Mouse (Mus musculus) liver, postnatal 0 days (tissue): Measurements from ENCODE around the gene Etv4. TPM values are rescaled to one million over a fixed set of nuclear protein-coding genes. Genes with fewer than 3 reads are reported as not detected.

Experiments used
- ATAC-seq: fragments of 200-750 bp; cut with Nextera tagmentation; 2 replicates; pipeline ENCODE4 v1.8.0; 2017; ENCODE audit warnings: mild to moderate bottlenecking, moderate library complexity
- DNase-seq: peaks from one replicate; pipeline ENCODE4 v3.0.0-alpha.2; 2016
- H3K27ac ChIP-seq: fragments of 300-500 bp; sonication (generic); 2 replicates; pipeline ENCODE4 v1.5.1; 2014; ENCODE audit warnings: antibody characterized with exemption, moderate library complexity, mild to moderate bottlenecking, low read depth
- H3K27me3 ChIP-seq: fragments of 300-500 bp; sonication (generic); 2 replicates; pipeline ENCODE4 v1.6.1; 2014; ENCODE audit warnings: low read length, control low read depth, mixed read lengths; ENCODE audit not compliant: insufficient read depth
- H3K36me3 ChIP-seq: fragments of 300-500 bp; sonication (generic); replicated peaks from 2 replicates; pipeline ENCODE4 v1.6.1; 2014; ENCODE audit warnings: mild to moderate bottlenecking, control low read depth, low read length, moderate library complexity, mixed read lengths; ENCODE audit not compliant: insufficient read depth
- H3K4me1 ChIP-seq: fragments of 300-500 bp; sonication (generic); 2 replicates; pipeline ENCODE4 v1.6.1; 2014; ENCODE audit warnings: antibody characterized with exemption, mild to moderate bottlenecking, control low read depth; ENCODE audit not compliant: insufficient read depth
- H3K4me2 ChIP-seq: fragments of 300-500 bp; sonication (generic); 2 replicates; pipeline ENCODE4 v1.6.1; 2014; ENCODE audit warnings: low read depth, mild to moderate bottlenecking, low read length, moderate library complexity, mixed read lengths
- H3K4me3 ChIP-seq: fragments of 300-500 bp; sonication (generic); 2 replicates; pipeline ENCODE4 v1.5.1; 2014; ENCODE audit warnings: low read depth, low read length
- H3K9ac ChIP-seq: fragments of 300-500 bp; sonication (generic); replicated peaks from 2 replicates; pipeline ENCODE4 v1.6.1; 2014; ENCODE audit warnings: mild to moderate bottlenecking, moderate library complexity
- H3K9me3 ChIP-seq: fragments of 300-500 bp; sonication (generic); 2 replicates; pipeline ENCODE4 v1.6.1; 2016; ENCODE audit warnings: mild to moderate bottlenecking, control low read depth, low read length, mixed read lengths
- CTCF ChIP-seq: sonication (generic); IDR thresholded peaks from 2 replicates; pipeline ENCODE4 v1.5.1; 2016; ENCODE audit warnings: antibody characterized with exemption, low read depth
- EP300 ChIP-seq: IDR thresholded peaks from 2 replicates; pipeline ENCODE4 v1.6.1; 2016; ENCODE audit warnings: antibody characterized with exemption, low read depth, mild to moderate bottlenecking
- WGBS: fragments of 180-500 bp; shearing (Covaris S2); extraction: QIAGEN DNeasy Blood & Tissue Kit; methylation state at CpG from one replicate; pipeline ENCODE4 v1.1.7; 2014; ENCODE audit not compliant: insufficient replicate concordance; 5-methylcytosine and 5-hydroxymethylcytosine counted together
- polyA plus RNA-seq: library from polyadenylated mRNA; unstranded; fragments of >200 nt; fragmentation: Nextera tagmentation; extraction: Ambion mirVana; gene quantifications from 2 replicates; pipeline ENCODE4 v1.2.1, GENCODE M21; 2015

The Etv4 gene
- polyA plus RNA-seq, 1 experiment from 2014 or later: 0.15 TPM

DNA sequence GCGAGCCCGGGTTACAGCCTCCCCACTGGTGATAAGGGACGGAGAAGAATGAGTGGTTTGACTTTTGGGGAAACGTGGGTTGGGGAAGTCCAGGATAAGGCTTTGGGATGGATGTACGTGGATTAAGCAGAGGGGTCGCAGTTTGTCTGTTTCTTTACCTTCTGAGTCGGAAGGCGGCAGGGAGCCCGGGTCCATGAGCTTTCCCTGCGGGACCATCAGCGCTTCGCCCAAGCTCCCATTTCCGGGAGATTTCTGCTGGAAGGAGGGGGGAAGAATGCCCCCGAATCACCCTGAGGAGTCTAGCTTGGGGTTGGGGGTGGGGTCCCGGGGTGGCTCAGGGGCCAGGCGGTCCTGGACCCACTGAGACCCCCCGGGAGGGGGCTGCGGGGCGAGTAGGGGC, 1.1 kb downstream of the Etv4 start:
- WGBS: 3% methylated on average over 9 of the region's 19 CpGs
- no peak for ATAC-seq
- peaks cover 11% of the 10 kb centered on the region for H3K4me1 ChIP-seq
- no peak for DNase-seq
- H3K9ac ChIP-seq: no peak overlapping the region
- TF ChIP-seq EP300: no peak
- no peak for TF ChIP-seq CTCF
- peak overlapping the region; percentile 74 for H3K4me2 ChIP-seq
- H3K36me3 ChIP-seq: no peaks in the 10 kb centered on the region
- H3K4me3 ChIP-seq: peak overlapping the region; percentile 49
- no peaks in the 10 kb centered on the region for H3K9me3 ChIP-seq
- no peak overlapping the region for H3K27ac ChIP-seq
- H3K27me3 ChIP-seq: peaks cover 81% of the 10 kb centered on the region

DNA sequence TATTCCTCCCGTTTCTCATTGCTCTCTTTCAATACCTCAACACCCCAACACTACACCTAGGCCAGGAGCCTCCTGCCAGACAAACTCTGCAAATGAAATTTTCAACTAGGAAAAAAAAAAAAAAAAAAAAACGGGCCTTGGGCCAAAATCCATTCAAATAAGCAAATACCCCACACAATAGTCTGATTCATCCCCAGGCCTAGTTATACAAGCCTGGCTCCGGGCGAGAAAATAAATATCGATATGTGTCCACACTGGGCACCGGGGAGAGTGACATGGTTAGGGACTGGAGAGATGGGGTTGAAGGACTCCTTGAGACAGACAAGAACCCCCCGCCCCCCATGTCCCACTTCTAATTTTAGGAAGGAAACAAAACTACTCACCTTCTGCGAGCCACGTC, 1.6 kb downstream of the Etv4 start:
- H3K36me3 ChIP-seq: no peaks in the 10 kb centered on the region
- H3K4me1 ChIP-seq: peaks cover 11% of the 10 kb centered on the region
- no peak overlapping the region for H3K27ac ChIP-seq
- TF ChIP-seq EP300 (no peak), CTCF (no peak)
- ATAC-seq (no peak), DNase-seq (no peak)
- no peaks in the 10 kb centered on the region for H3K9me3 ChIP-seq
- H3K4me3 ChIP-seq: no peak overlapping the region
- no peak overlapping the region for H3K4me2 ChIP-seq
- WGBS: 28% methylated on average over 9 of the region's 9 CpGs
- H3K9ac ChIP-seq: no peak overlapping the region
- H3K27me3 ChIP-seq: peaks cover 78% of the 10 kb centered on the region

DNA sequence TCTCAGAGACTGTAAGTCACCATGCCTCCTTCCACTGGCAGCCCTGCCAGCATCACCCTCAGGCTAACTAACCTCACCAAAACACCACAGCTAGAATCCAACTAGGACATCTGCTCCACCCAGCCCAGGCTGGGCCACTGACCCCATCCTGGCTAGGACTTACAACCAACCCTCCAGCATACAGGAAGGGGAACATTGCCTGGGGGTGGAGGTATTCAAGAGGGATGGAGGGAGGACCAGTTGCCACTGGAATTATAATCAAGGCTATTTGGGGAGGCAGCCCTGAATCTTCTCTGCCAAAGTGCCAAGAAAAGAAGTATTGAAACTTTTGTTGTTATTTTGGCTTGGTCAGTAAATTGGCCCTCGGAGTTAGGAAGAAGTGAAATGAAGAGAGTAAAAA, 2.0 kb downstream of the Etv4 start:
- WGBS: 67% methylated on average over 1 of the region's 1 CpGs
- Histone ChIP-seq H3K4me2 (no peak overlapping the region), H3K27ac (no peak overlapping the region), H3K9ac (no peak overlapping the region), H3K4me3 (no peak overlapping the region), H3K9me3 (no peaks in the 10 kb centered on the region), H3K27me3 (peaks cover 74% of the 10 kb centered on the region), H3K4me1 (peaks cover 11% of the 10 kb centered on the region), H3K36me3 (no peaks in the 10 kb centered on the region)
- ATAC-seq (no peak), DNase-seq (no peak)
- TF ChIP-seq EP300: no peak
- no peak for TF ChIP-seq CTCF

DNA sequence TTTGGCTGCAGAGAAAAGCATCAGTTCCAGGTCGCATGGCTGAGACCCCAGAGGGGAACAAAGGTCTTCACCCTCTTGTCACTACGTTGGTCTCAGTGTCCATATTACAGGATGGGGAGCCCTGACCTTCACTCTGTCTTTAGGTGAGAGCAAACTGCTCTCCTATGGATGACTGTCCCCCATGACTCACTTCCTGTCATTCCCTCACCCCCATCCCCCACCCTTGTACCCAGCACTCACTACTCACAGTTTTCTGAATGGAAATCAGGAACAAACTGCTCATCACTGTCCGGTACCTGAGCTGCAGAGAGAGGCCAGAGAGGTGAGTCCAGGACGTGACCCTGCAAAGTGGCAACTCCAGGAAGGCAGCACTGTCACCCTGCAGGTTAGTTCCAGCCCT, 8.3 kb downstream of the Etv4 start:
- ATAC-seq (no peak), DNase-seq (no peak)
- Histone ChIP-seq H3K4me3 (no peak overlapping the region), H3K4me1 (0 out of 2 replicates have a peak, but pooled peaks cover 4% of the 10 kb centered on the region), H3K9me3 (no peaks in the 10 kb centered on the region), H3K36me3 (no peaks in the 10 kb centered on the region), H3K27me3 (peaks cover 24% of the 10 kb centered on the region), H3K27ac (no peak overlapping the region), H3K4me2 (no peak overlapping the region), H3K9ac (no peak overlapping the region)
- no peak for TF ChIP-seq CTCF
- TF ChIP-seq EP300: no peak
- WGBS: 50% methylated on average over 4 of the region's 4 CpGs

DNA sequence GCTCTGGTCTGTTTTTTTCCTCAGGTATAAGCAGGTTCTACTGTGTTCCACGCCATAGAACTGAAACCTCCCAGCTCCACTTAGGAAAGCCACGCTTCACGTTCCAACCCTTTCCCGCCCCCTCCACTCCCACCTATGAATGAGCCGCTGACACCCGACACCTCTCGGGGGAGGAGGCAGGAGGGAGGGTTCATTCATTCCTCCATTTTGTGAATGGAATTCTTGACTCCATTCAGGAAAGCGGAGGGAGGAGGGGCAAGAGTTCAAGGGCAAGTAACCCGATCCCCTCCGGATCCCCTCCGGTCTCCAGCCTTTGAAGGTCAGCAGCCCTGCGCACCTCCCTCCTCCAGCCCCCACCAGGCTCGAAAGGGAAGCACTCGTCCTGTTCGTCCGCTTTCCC, 12.7 kb downstream of the Etv4 start:
- no peak overlapping the region for H3K27ac ChIP-seq
- DNase-seq (peak; percentile 70), ATAC-seq (peak; percentile 87)
- 3% methylated on average over 16 of the region's 16 CpGs for WGBS
- H3K27me3 ChIP-seq: 0 out of 2 replicates have a peak, but pooled peaks cover 10% of the 10 kb centered on the region
- TF ChIP-seq EP300 (no peak), CTCF (no peak)
- H3K9ac ChIP-seq: no peak overlapping the region
- H3K36me3 ChIP-seq: peaks cover 14% of the 10 kb centered on the region
- H3K4me2 ChIP-seq: peak overlapping the region; percentile 67
- no peaks in the 10 kb centered on the region for H3K9me3 ChIP-seq
- 0 out of 2 replicates have a peak, but pooled peaks cover 4% of the 10 kb centered on the region for H3K4me1 ChIP-seq
- peak overlapping the region; percentile 35; the same call in 1 of the 2 replicates for H3K4me3 ChIP-seq

DNA sequence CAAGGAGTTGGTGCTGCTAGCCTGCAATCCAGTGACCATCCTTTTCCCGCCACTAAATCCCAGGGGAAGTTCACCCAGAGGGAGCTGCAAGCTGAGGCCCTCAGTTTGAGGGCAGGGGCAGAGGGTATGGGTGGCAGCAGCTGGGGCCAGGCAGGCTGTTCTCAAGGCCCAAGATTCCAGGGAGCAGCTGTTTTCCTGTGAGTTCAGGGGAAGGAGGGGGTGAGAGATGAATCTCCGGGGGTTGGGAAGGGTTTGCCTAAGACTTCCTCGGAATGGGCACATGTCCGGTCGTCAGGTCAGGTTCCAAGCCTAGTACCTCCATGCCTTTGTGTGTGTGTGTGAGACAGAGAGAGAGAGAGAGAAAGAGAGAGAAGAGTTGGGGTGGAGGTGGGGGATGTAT, 13.1 kb downstream of the Etv4 start:
- H3K27ac ChIP-seq: no peak overlapping the region
- no peaks in the 10 kb centered on the region for H3K9me3 ChIP-seq
- no peak overlapping the region for H3K9ac ChIP-seq
- 0 out of 2 replicates have a peak, but pooled peaks cover 4% of the 10 kb centered on the region for H3K4me1 ChIP-seq
- TF ChIP-seq CTCF: no peak
- no peak for TF ChIP-seq EP300
- H3K36me3 ChIP-seq: peaks cover 18% of the 10 kb centered on the region
- no peak overlapping the region for H3K4me3 ChIP-seq
- ATAC-seq: peak; percentile 26; the same call in 1 of the 2 replicates
- H3K4me2 ChIP-seq: peak overlapping the region; percentile 67
- DNase-seq: no peak
- 0 out of 2 replicates have a peak, but pooled peaks cover 10% of the 10 kb centered on the region for H3K27me3 ChIP-seq
- WGBS: 21% methylated on average over 5 of the region's 5 CpGs
